Mouse (Mus musculus) spleen, adult 12 weeks (tissue): ENCODE measurements at regions not wholly inside any gene's neighbourhood (a gene's known extent, or its start where the extent isn't known, plus 50 kb on each side); places are given as distances from the start of the nearest gene placed in this dataset.

Experiments used
- DNase-seq: peaks from one replicate; pipeline ENCODE4 v3.0.0; 2022; ENCODE audit warnings: low spot score

GRCm38 (mm10) chr13:107700268-107701139, 343.7 kb upstream of the Smim15 start:
- DNase-seq, result no peak

- no peak for DNase-seq
Observed at GRCm38 (mm10) chr13:107699251-107699650, 345.0 kb upstream of the Smim15 start.

GRCm38 (mm10) chr13:107698345-107698744, 345.9 kb upstream of the Smim15 start:
- no peak for DNase-seq

- no peak for DNase-seq
Observed at GRCm38 (mm10) chr13:107692123-107692830, 352.0 kb upstream of the Smim15 start.

- no peak for DNase-seq
Observed at GRCm38 (mm10) chr13:107688972-107689371, 355.3 kb upstream of the Smim15 start.

- DNase-seq, result no peak
Observed at GRCm38 (mm10) chr13:107685231-107685630, 359.0 kb upstream of the Smim15 start.

- no peak for DNase-seq
Observed at GRCm38 (mm10) chr13:107683909-107684308, 360.3 kb upstream of the Smim15 start.

- DNase-seq, result no peak
Observed at GRCm38 (mm10) chr13:107681719-107682118, 362.5 kb upstream of the Smim15 start.

- DNase-seq, result no peak
Observed at GRCm38 (mm10) chr13:107678860-107679259, 365.4 kb upstream of the Smim15 start.

GRCm38 (mm10) chr13:107677091-107677470, 367.2 kb upstream of the Smim15 start:
- no peak for DNase-seq

GRCm38 (mm10) chr13:107676310-107677090, 367.7 kb upstream of the Smim15 start:
- no peak for DNase-seq

- no peak for DNase-seq
Observed at GRCm38 (mm10) chr13:107672166-107672565, 372.1 kb upstream of the Smim15 start.

GRCm38 (mm10) chr13:107668509-107668908, 375.7 kb upstream of the Smim15 start:
- DNase-seq, result no peak

GRCm38 (mm10) chr13:107665775-107666174, 378.5 kb upstream of the Smim15 start:
- no peak for DNase-seq

GRCm38 (mm10) chr13:107664197-107664596, 380.0 kb upstream of the Smim15 start:
- DNase-seq, result no peak

- no peak for DNase-seq
Observed at GRCm38 (mm10) chr13:107663745-107664144, 380.5 kb upstream of the Smim15 start.

GRCm38 (mm10) chr13:107661414-107661813, 382.8 kb upstream of the Smim15 start:
- DNase-seq, result no peak

- DNase-seq, result no peak
Observed at GRCm38 (mm10) chr13:107645865-107646645, 398.2 kb upstream of the Smim15 start.

GRCm38 (mm10) chr13:107645121-107645864, 399.0 kb upstream of the Smim15 start:
- DNase-seq, result no peak

GRCm38 (mm10) chr13:107644705-107645104, 399.5 kb upstream of the Smim15 start:
- DNase-seq, result no peak
